Mouse (Mus musculus) mouse embryonic stem cell (cell line): Measurements from ENCODE around the gene Scaf1.

ENCODE experiments used
- in situ Hi-C, 2 experiments: fragments of 300-500 bp; cut with MboI; formaldehyde crosslinking; loops; 1 replicate in 1 of 2; 3 replicates in 1 of 2; pipeline ENCODE4 v1.14.3; 2019 to 2020; ENCODE audit warnings: low sequenced_read_pairs in 2 of 2, low pct_unique_long_range_greater_than_20kb in 1 of 2, mixed read lengths in 1 of 2; ENCODE audit not compliant: unreplicated experiment in 1 of 2

Gene Scaf1

GRCm38 (mm10) chr7:45019031-45019571 lies 2.9 kb upstream of the Scaf1 start:
- in situ Hi-C loops = no loop called here

GRCm38 (mm10) chr7:45017242-45018061 lies 1.3 kb upstream of the Scaf1 start, which contains the start of gene Rras:
Rras (plus strand) TSS chr7:45017961.
- in situ Hi-C loops = no loop called here

GRCm38 (mm10) chr7:45016761-45017160 lies 598 bp upstream of the Scaf1 start:
- in situ Hi-C loops = no loop called here

GRCm38 (mm10) chr7:45015344-45015956 lies 713 bp downstream of the Scaf1 start:
- in situ Hi-C loops = no loop called here

- in situ Hi-C loops = no loop called here
These were observed 2.1 kb downstream of the Scaf1 start for GRCm38 (mm10) chr7:45014096-45014451.

- in situ Hi-C loops = no loop called here
These were observed 2.6 kb downstream of the Scaf1 start for GRCm38 (mm10) chr7:45013366-45014095.

- in situ Hi-C loops = no loop called here
These were observed 3.3 kb downstream of the Scaf1 start for GRCm38 (mm10) chr7:45012824-45013223.

- in situ Hi-C loops = no loop called here
These were observed 4.2 kb downstream of the Scaf1 start for GRCm38 (mm10) chr7:45012011-45012410.

GRCm38 (mm10) chr7:45008411-45008810 lies 7.8 kb downstream of the Scaf1 start:
- in situ Hi-C loops = no loop called here

GRCm38 (mm10) chr7:45007846-45008245 lies 8.3 kb downstream of the Scaf1 start:
- in situ Hi-C loops = no loop called here

- in situ Hi-C loops = no loop called here
These were observed 9.0 kb downstream of the Scaf1 start for GRCm38 (mm10) chr7:45007141-45007540.

GRCm38 (mm10) chr7:45006503-45006902 lies 9.7 kb downstream of the Scaf1 start:
- in situ Hi-C loops = no loop called here

GRCm38 (mm10) chr7:45005321-45005992 lies 10.7 kb downstream of the Scaf1 start:
- in situ Hi-C loops = no loop called here

GRCm38 (mm10) chr7:45004546-45004945 lies 11.6 kb downstream of the Scaf1 start:
- in situ Hi-C loops = no loop called here

GRCm38 (mm10) chr7:45002440-45002839 lies 13.7 kb downstream of the Scaf1 start:
- in situ Hi-C loops = no loop called here

GRCm38 (mm10) chr7:45000539-45001114 lies 15.5 kb downstream of the Scaf1 start:
- in situ Hi-C loops = no loop called here

GRCm38 (mm10) chr7:44999753-45000152 lies 16.4 kb downstream of the Scaf1 start:
- in situ Hi-C loops = no loop called here

GRCm38 (mm10) chr7:44998501-44998955 lies 17.6 kb downstream of the Scaf1 start, which contains the start of gene Bcl2l12:
Bcl2l12 (minus strand) TSS chr7:44998712.
- in situ Hi-C loops = no loop called here
